Mouse (Mus musculus): Measurements from ENCODE around the gene Slc22a6. TPM values are rescaled to one million over a fixed set of nuclear protein-coding genes. Genes with fewer than 3 reads are reported as not detected.

The Slc22a6 gene
- polyA plus RNA-seq, 1 experiment, result not detected

DNA sequence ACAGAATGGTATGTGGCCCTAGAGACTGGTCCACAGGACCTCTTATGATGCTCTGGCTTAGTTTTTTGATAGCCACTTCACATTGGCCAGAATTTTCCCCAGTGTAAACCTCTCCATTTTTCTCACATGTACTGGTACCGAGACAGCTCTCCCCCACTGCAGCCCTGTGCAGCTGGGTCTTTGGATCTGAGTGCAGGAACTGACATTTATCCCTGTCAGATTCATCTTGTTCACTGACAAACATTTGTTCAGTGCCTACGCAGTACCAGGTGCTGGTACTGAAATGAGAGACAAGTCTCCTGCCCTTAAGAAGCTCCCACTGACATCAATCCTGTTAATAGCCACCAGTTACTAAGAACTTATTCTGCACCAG, 38.9 kb upstream of the Slc22a6 start:
- Histone ChIP-seq H3K27ac (ENCODE audit: control insufficient read depth, insufficient read depth, low read depth, low read length) (no peak overlapping the region), H3K4me3 (ENCODE audit: control insufficient read depth, low read depth, low read length) (no peak overlapping the region), H3K27me3 (ENCODE audit: control insufficient read depth, insufficient read depth, low read length) (no peaks in the 10 kb centered on the region), H3K36me3 (ENCODE audit: control insufficient read depth, insufficient read depth, low read length) (no peaks in the 10 kb centered on the region), H3K4me1 (ENCODE audit: control insufficient read depth, insufficient read depth, low read length) (peaks cover 2% of the 10 kb centered on the region; the same call in 1 of the 2 replicates)
- TF ChIP-seq POLR2A (IDR thresholded peaks at IDR 0.05; ENCODE audit: control insufficient read depth, low read depth, low read length) (no peak), CTCF (IDR thresholded peaks at IDR 0.05; ENCODE audit: control insufficient read depth, insufficient read depth, insufficient replicate concordance, low read depth, low read length) (no peak)

DNA sequence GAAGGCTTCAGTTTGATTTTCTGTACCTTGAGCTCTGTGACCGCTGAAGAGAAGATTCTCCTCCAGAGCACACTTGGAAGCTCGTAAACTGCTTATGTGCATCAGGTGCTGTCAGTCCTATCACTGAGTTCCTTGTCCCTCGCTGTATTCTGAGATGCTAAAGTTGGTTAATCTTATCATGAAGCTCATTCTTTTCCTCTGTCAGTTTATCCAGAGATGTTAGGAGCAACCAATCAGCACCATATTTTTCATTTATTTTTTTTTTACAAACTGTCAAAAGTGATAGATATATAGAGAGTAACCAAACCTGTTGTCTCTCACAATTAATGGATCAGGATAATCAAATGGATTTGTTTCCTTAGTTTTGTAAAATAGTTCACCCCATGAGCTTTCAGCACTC, 32.5 kb upstream of the Slc22a6 start:
- no peaks in the 10 kb centered on the region for H3K36me3 ChIP-seq (ENCODE audit: control insufficient read depth, insufficient read depth, low read length)
- TF ChIP-seq POLR2A (IDR thresholded peaks at IDR 0.05; ENCODE audit: control insufficient read depth, low read depth, low read length), result no peak

DNA sequence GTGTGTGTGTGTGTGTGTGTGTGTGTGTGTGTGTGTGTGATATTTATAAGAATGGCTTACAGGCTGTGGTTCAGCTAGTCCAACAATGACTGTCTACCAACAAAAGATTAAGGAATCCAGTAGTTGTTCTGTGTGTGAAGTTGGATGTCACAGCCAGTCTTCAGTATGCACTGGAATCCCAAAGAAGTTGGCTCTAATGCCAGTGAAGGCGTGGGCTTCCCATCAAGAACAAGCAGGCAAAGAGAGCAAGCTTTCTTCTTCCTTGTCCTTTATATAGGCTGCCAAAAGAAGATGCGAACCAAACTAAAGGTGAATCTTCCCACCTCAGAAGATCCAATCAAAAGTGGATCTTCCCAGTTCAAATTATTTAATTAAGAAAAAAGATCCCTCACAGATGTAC, 31.9 kb upstream of the Slc22a6 start:
- no peak overlapping the region for H3K4me3 ChIP-seq (ENCODE audit: control insufficient read depth, low read depth, low read length)
- no peak for TF ChIP-seq POLR2A (IDR thresholded peaks at IDR 0.05; ENCODE audit: control insufficient read depth, low read depth, low read length)
- no peak for TF ChIP-seq CTCF (IDR thresholded peaks at IDR 0.05; ENCODE audit: control insufficient read depth, insufficient read depth, insufficient replicate concordance, low read depth, low read length)
- H3K36me3 ChIP-seq (ENCODE audit: control insufficient read depth, insufficient read depth, low read length), result no peaks in the 10 kb centered on the region
- H3K27me3 ChIP-seq (ENCODE audit: control insufficient read depth, insufficient read depth, low read length), result no peaks in the 10 kb centered on the region
- no peaks in the 10 kb centered on the region for H3K4me1 ChIP-seq (ENCODE audit: control insufficient read depth, insufficient read depth, low read length)
- no peak overlapping the region for H3K27ac ChIP-seq (ENCODE audit: control insufficient read depth, insufficient read depth, low read depth, low read length)

More for the DNA sequence above, 32.5 kb upstream of the Slc22a6 start:
- no peaks in the 10 kb centered on the region for H3K27me3 ChIP-seq (ENCODE audit: control insufficient read depth, insufficient read depth, low read length)
- no peaks in the 10 kb centered on the region for H3K4me1 ChIP-seq (ENCODE audit: control insufficient read depth, insufficient read depth, low read length)
- no peak overlapping the region for H3K4me3 ChIP-seq (ENCODE audit: control insufficient read depth, low read depth, low read length)
- no peak overlapping the region for H3K27ac ChIP-seq (ENCODE audit: control insufficient read depth, insufficient read depth, low read depth, low read length)

DNA sequence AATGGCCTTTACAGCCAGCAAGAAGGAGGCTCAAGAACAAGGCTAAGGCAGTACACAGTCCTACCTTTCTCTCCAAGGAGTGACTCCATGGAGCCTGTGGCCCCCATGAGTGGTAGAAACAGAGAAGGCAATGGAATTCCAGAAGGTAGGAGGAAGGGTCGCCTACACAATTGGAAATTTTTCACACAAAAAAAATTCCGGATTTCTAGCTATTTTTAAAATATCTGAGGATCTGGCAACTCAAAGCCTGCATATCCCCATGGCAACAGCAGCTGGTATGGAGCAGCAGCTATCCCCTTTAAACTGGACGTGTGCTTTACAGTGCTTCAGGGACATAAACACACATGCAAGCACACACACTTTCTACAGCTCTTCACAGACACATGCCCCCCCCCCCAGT, 31.5 kb upstream of the Slc22a6 start:
- TF ChIP-seq POLR2A (IDR thresholded peaks at IDR 0.05; ENCODE audit: control insufficient read depth, low read depth, low read length) (no peak), CTCF (IDR thresholded peaks at IDR 0.05; ENCODE audit: control insufficient read depth, insufficient read depth, insufficient replicate concordance, low read depth, low read length) (no peak)
- Histone ChIP-seq H3K4me1 (ENCODE audit: control insufficient read depth, insufficient read depth, low read length) (no peaks in the 10 kb centered on the region), H3K36me3 (ENCODE audit: control insufficient read depth, insufficient read depth, low read length) (no peaks in the 10 kb centered on the region), H3K4me3 (ENCODE audit: control insufficient read depth, low read depth, low read length) (no peak overlapping the region), H3K27me3 (ENCODE audit: control insufficient read depth, insufficient read depth, low read length) (no peaks in the 10 kb centered on the region), H3K27ac (ENCODE audit: control insufficient read depth, insufficient read depth, low read depth, low read length) (no peak overlapping the region)

DNA sequence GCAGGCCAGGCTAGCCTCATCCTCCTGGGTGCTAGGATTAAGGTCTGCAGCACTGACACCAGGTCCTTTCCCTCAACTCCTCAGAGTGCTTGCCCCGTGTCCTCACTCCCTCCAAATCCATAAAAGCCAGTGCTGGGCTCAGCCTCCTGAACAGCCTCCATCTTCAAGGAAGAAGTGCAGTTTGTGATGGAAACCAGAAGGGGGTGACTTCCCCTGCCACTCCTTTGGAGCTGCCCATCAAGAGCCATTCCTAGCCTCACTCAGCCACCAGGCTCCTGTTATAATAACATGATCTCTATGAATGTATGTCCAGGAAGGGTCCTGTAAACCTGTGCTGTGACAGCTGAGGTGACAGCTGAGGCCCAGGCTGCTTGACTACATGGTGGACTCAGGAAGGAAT, 30.5 kb upstream of the Slc22a6 start:
- no peaks in the 10 kb centered on the region for H3K27me3 ChIP-seq (ENCODE audit: control insufficient read depth, insufficient read depth, low read length)
- TF ChIP-seq POLR2A (IDR thresholded peaks at IDR 0.05; ENCODE audit: control insufficient read depth, low read depth, low read length), result no peak
- no peak for TF ChIP-seq CTCF (IDR thresholded peaks at IDR 0.05; ENCODE audit: control insufficient read depth, insufficient read depth, insufficient replicate concordance, low read depth, low read length)
- no peaks in the 10 kb centered on the region for H3K4me1 ChIP-seq (ENCODE audit: control insufficient read depth, insufficient read depth, low read length)

DNA sequence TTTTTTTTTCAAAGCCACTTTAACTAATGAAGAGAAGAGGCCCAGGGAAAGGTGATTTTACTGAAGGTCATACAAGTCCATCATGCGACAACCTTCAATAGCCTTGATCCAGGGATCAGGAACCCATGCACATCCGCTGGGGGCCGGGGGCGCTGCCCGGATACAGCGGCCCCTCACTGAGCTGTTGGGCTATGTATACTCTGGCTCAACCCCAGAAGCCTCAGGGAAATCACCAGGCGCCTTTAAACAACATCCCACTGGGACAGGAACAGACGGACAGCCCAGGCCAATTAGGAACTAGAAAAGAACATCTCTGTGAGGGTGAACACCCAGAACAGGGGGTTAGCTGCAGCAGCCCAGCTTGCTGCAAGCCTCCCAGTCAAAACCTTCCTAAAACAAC, 26.9 kb upstream of the Slc22a6 start, which contains the start of gene Slc22a8:
Gene Slc22a8 (plus strand): TSS at position 301 of the 400 bp plus-strand sequence.
- Histone ChIP-seq H3K27me3 (ENCODE audit: control insufficient read depth, insufficient read depth, low read length) (no peaks in the 10 kb centered on the region), H3K27ac (ENCODE audit: control insufficient read depth, insufficient read depth, low read depth, low read length) (no peak within 1 kb of the TSS), H3K4me1 (ENCODE audit: control insufficient read depth, insufficient read depth, low read length) (no peaks in the 10 kb centered on the region; the same call in 1 of the 2 replicates), H3K36me3 (ENCODE audit: control insufficient read depth, insufficient read depth, low read length) (no peaks in the 10 kb centered on the region), H3K4me3 (ENCODE audit: control insufficient read depth, low read depth, low read length) (no peak within 1 kb of the TSS)
- TF ChIP-seq POLR2A (IDR thresholded peaks at IDR 0.05; ENCODE audit: control insufficient read depth, low read depth, low read length) (no peak), CTCF (IDR thresholded peaks at IDR 0.05; ENCODE audit: control insufficient read depth, insufficient read depth, insufficient replicate concordance, low read depth, low read length) (no peak)

More for the DNA sequence above, 30.5 kb upstream of the Slc22a6 start:
- H3K4me3 ChIP-seq (ENCODE audit: control insufficient read depth, low read depth, low read length), result no peak overlapping the region
- H3K36me3 ChIP-seq (ENCODE audit: control insufficient read depth, insufficient read depth, low read length), result no peaks in the 10 kb centered on the region
- no peak overlapping the region for H3K27ac ChIP-seq (ENCODE audit: control insufficient read depth, insufficient read depth, low read depth, low read length)

DNA sequence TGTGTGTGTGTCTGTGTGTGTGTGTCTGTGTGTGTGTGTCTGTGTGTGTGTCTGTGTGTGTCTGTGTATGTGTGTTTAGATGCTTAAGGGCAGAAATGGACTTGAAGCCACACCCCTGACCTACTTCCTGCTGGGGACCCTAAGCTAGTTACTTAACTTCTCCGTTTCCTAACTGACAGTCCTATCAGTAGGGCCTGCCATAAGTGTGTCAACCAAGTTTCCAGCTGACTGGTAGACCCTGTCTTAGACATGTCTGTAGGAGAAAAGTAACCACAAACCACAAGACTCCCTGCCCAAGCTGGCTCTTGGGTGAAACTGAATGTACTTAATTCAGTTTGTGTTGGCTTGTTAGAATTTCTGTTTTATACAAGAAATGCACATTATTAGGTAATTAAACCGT, 25.7 kb upstream of the Slc22a6 start:
- no peaks in the 10 kb centered on the region for H3K36me3 ChIP-seq (ENCODE audit: control insufficient read depth, insufficient read depth, low read length)
- H3K4me3 ChIP-seq (ENCODE audit: control insufficient read depth, low read depth, low read length), result no peak overlapping the region
- TF ChIP-seq CTCF (IDR thresholded peaks at IDR 0.05; ENCODE audit: control insufficient read depth, insufficient read depth, insufficient replicate concordance, low read depth, low read length) (no peak), POLR2A (IDR thresholded peaks at IDR 0.05; ENCODE audit: control insufficient read depth, low read depth, low read length) (no peak)
- H3K4me1 ChIP-seq (ENCODE audit: control insufficient read depth, insufficient read depth, low read length), result no peaks in the 10 kb centered on the region; the same call in 1 of the 2 replicates
- no peaks in the 10 kb centered on the region for H3K27me3 ChIP-seq (ENCODE audit: control insufficient read depth, insufficient read depth, low read length)
- no peak overlapping the region for H3K27ac ChIP-seq (ENCODE audit: control insufficient read depth, insufficient read depth, low read depth, low read length)

DNA sequence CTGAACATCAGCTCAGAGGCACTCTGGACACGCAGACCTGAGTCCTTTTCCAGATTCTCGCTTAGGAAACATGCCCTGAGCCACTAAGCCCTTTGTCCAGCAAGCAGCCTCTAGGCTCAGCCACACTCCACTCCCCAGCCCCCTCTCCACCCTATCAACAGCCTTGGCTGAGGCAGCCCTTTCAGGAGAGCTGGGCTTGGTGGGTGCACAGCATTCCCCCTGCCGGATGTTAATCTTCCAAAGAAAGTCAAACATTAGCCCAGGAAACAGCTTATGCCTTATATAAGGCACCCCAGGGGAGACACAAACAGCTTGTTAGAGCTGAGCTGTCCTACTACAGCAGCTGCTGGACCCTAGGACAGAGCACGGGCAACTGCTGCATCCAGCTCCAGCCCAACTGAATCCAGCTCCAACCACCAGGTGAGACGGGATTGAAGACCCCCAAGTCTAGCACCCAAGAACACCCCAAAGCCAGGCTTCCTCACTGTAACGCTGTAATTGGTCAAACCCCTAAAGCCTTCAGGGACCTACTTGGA, 24.9 kb upstream of the Slc22a6 start:
- H3K4me1 ChIP-seq (ENCODE audit: control insufficient read depth, insufficient read depth, low read length), result no peaks in the 10 kb centered on the region; the same call in 1 of the 2 replicates
- H3K27me3 ChIP-seq (ENCODE audit: control insufficient read depth, insufficient read depth, low read length), result no peaks in the 10 kb centered on the region
- no peak overlapping the region for H3K4me3 ChIP-seq (ENCODE audit: control insufficient read depth, low read depth, low read length)
- H3K36me3 ChIP-seq (ENCODE audit: control insufficient read depth, insufficient read depth, low read length), result no peaks in the 10 kb centered on the region
- H3K27ac ChIP-seq (ENCODE audit: control insufficient read depth, insufficient read depth, low read depth, low read length), result no peak overlapping the region
- TF ChIP-seq POLR2A (IDR thresholded peaks at IDR 0.05; ENCODE audit: control insufficient read depth, low read depth, low read length) (no peak), CTCF (IDR thresholded peaks at IDR 0.05; ENCODE audit: control insufficient read depth, insufficient read depth, insufficient replicate concordance, low read depth, low read length) (no peak)
